Mouse (Mus musculus): Measurements from ENCODE around the gene Chdh. TPM values are rescaled to one million over a fixed set of nuclear protein-coding genes. Genes with fewer than 3 reads are reported as not detected.

Gene Chdh
- polyA plus RNA-seq, 1 experiment from 2014 or later: not detected

Other genes starting within 250 kb of the Chdh start
- gene Selenok, start 40.7 kb upstream of the Chdh start, polyA plus RNA-seq (2014; fragmentation: Nextera tagmentation; extraction: Ambion mirVana): 314 and 327 TPM in 2 replicates
- gene Actr8, start 30.7 kb upstream of the Chdh start, polyA plus RNA-seq (2014; fragmentation: Nextera tagmentation; extraction: Ambion mirVana): 81.8 and 82.3 TPM in 2 replicates
- 0.96 and 0.97 TPM in 2 replicates for gene Il17rb, start 127 bp upstream of the Chdh start, polyA plus RNA-seq (2014; fragmentation: Nextera tagmentation; extraction: Ambion mirVana)